Mouse (Mus musculus) mature B cell (primary cell): Measurements from ENCODE around the gene Clk4.

Experiments used
- in situ Hi-C: fragments of 300-500 bp; cut with MboI; formaldehyde crosslinking; loops from 2 replicates; pipeline ENCODE4 v1.14.3; 2019

Clk4 gene

GRCm38 (mm10) chr11:51261680-51262219, at the start of gene Clk4:
Gene Clk4, plus strand, starts transcription at chr11:51261730.
- in situ Hi-C loops, result loop anchor here (25.0 kb wide), 1 partner anchor 1126 kb away; the partner anchor contains the start of gene 9530068E07Rik

GRCm38 (mm10) chr11:51214021-51214420, 47.5 kb upstream of the Clk4 start:
- in situ Hi-C loops, result no loop called here

GRCm38 (mm10) chr11:51219396-51219980, 42.0 kb upstream of the Clk4 start:
- in situ Hi-C loops, result no loop called here

GRCm38 (mm10) chr11:51220308-51220707, 41.2 kb upstream of the Clk4 start, which contains the start of gene Gm12569:
Gene Gm12569, plus strand, starts transcription at chr11:51220473.
- in situ Hi-C loops, result no loop called here

GRCm38 (mm10) chr11:51227104-51227503, 34.4 kb upstream of the Clk4 start:
- in situ Hi-C loops, result no loop called here

GRCm38 (mm10) chr11:51234626-51235025, 26.9 kb upstream of the Clk4 start:
- in situ Hi-C loops, result no loop called here

- in situ Hi-C loops, result no loop called here
Observed at GRCm38 (mm10) chr11:51242897-51243296, 18.6 kb upstream of the Clk4 start.

GRCm38 (mm10) chr11:51257006-51257405, 4.5 kb upstream of the Clk4 start:
- in situ Hi-C loops, result loop anchor here (25.0 kb wide), 1 partner anchor 1130 kb away; the partner anchor contains the start of gene 9530068E07Rik

- in situ Hi-C loops, result loop anchor here (25.0 kb wide), 1 partner anchor 1125 kb away; the partner anchor contains the start of gene 9530068E07Rik
Observed at GRCm38 (mm10) chr11:51262342-51263285, 1.1 kb downstream of the Clk4 start, which contains the start of gene BC049762. Gene BC049762, minus strand, starts transcription at chr11:51263046.

- in situ Hi-C loops, result loop anchor here (25.0 kb wide), 1 partner anchor 1124 kb away; the partner anchor contains the start of gene 9530068E07Rik
Observed at GRCm38 (mm10) chr11:51263286-51263831, 1.8 kb downstream of the Clk4 start.

- in situ Hi-C loops, result loop anchor here (25.0 kb wide), 1 partner anchor 1123 kb away; the partner anchor contains the start of gene 9530068E07Rik
Observed at GRCm38 (mm10) chr11:51264352-51264751, 2.8 kb downstream of the Clk4 start.

GRCm38 (mm10) chr11:51265326-51265725, 3.8 kb downstream of the Clk4 start:
- in situ Hi-C loops, result loop anchor here (25.0 kb wide), 1 partner anchor 1122 kb away; the partner anchor contains the start of gene 9530068E07Rik

GRCm38 (mm10) chr11:51274418-51274817, 12.9 kb downstream of the Clk4 start:
- in situ Hi-C loops, result loop anchor here (25.0 kb wide), 1 partner anchor 1113 kb away; the partner anchor contains the start of gene 9530068E07Rik

GRCm38 (mm10) chr11:51289564-51290041, 28.1 kb downstream of the Clk4 start, which contains the start of gene Col23a1:
Gene Col23a1, plus strand, starts transcription at chr11:51289920.
- in situ Hi-C loops, result loop anchor here (25.0 kb wide), 1 partner anchor 248 kb away; no protein-coding TSS in a partner anchor

GRCm38 (mm10) chr11:51290066-51290955, 28.8 kb downstream of the Clk4 start:
- in situ Hi-C loops, result loop anchor here (25.0 kb wide), 1 partner anchor 247 kb away; no protein-coding TSS in a partner anchor

- in situ Hi-C loops, result loop anchor here (25.0 kb wide), 1 partner anchor 243 kb away; no protein-coding TSS in a partner anchor
Observed at GRCm38 (mm10) chr11:51293956-51294530, 32.5 kb downstream of the Clk4 start.

- in situ Hi-C loops, result loop anchor here (25.0 kb wide), 1 partner anchor 242 kb away; no protein-coding TSS in a partner anchor
Observed at GRCm38 (mm10) chr11:51295742-51296141, 34.2 kb downstream of the Clk4 start.

GRCm38 (mm10) chr11:51298691-51299090, 37.2 kb downstream of the Clk4 start:
- in situ Hi-C loops, result loop anchor here (25.0 kb wide), 1 partner anchor 239 kb away; no protein-coding TSS in a partner anchor

GRCm38 (mm10) chr11:51302396-51302795, 40.9 kb downstream of the Clk4 start:
- in situ Hi-C loops, result no loop called here
